Mouse (Mus musculus) liver, adult 2 months (tissue): ENCODE results near the gene Peg10. TPM values are rescaled to one million over a fixed set of nuclear protein-coding genes. Genes with fewer than 3 reads are reported as not detected.

ENCODE experiments used
- DNase-seq: peaks from one replicate; pipeline ENCODE4 v3.0.0-alpha.2; 2011; ENCODE audit warnings: low read depth, low spot score; ENCODE audit errors: extremely low read depth
- H3K27ac ChIP-seq: fragments of 200-500 bp; replicated peaks from 2 replicates; pipeline ENCODE4 v1.5.1; 2012; ENCODE audit warnings: low read depth, mild to moderate bottlenecking, control low read depth, inconsistent platforms, low read length; ENCODE audit not compliant: insufficient read depth
- H3K27me3 ChIP-seq: fragments of 200-500 bp; 2 replicates; pipeline ENCODE4 v1.6.1; 2012; ENCODE audit warnings: mild to moderate bottlenecking, moderate library complexity, low read length, inconsistent platforms; ENCODE audit not compliant: control insufficient read depth, insufficient read depth
- H3K36me3 ChIP-seq: fragments of 200-500 bp; 2 replicates; pipeline ENCODE4 v1.6.1; 2012; ENCODE audit warnings: low read length, inconsistent platforms; ENCODE audit not compliant: control insufficient read depth, insufficient read depth
- H3K4me1 ChIP-seq: fragments of 200-500 bp; 2 replicates; pipeline ENCODE4 v1.6.1; 2011; ENCODE audit warnings: low read length; ENCODE audit not compliant: control insufficient read depth, insufficient read depth
- H3K4me3 ChIP-seq: fragments of 200-500 bp; 2 replicates; pipeline ENCODE4 v1.5.1; 2011; ENCODE audit warnings: low read depth, mild to moderate bottlenecking, control low read depth, low read length, moderate library complexity; ENCODE audit not compliant: insufficient read depth
- H3K79me2 ChIP-seq: fragments of 200-500 bp; 2 replicates; pipeline ENCODE4 v1.6.1; 2012; ENCODE audit warnings: inconsistent platforms, mild to moderate bottlenecking, low read length, moderate library complexity; ENCODE audit not compliant: control insufficient read depth, insufficient read depth
- H3K9ac ChIP-seq: fragments of 200-500 bp; 2 replicates; pipeline ENCODE4 v1.6.1; 2012; ENCODE audit warnings: low read depth, mild to moderate bottlenecking, control low read depth, inconsistent platforms, low read length
- CTCF ChIP-seq: fragments of 200-500 bp; IDR thresholded peaks from 2 replicates; pipeline ENCODE4 v1.5.1; 2011; ENCODE audit warnings: low read depth, low read length, control low read depth
- POLR2A ChIP-seq: fragments of 200-500 bp; IDR thresholded peaks from 2 replicates; pipeline ENCODE4 v1.6.1; 2011; ENCODE audit warnings: low read length, control low read depth; ENCODE audit not compliant: insufficient read depth; ENCODE audit errors: extremely low read depth
- WGBS: fragments of 180-500 bp; shearing (Covaris S2); methylation state at CpG from one replicate; pipeline ENCODE4 v1.1.7; 2018; 5-methylcytosine and 5-hydroxymethylcytosine counted together
- polyA plus RNA-seq: library from polyadenylated mRNA; depleted of rRNA; stranded (reverse); fragments of >200 nt; gene quantifications from 2 replicates; pipeline ENCODE4 v1.2.3, GENCODE M21; 2012
- total RNA-seq: library from RNA; depleted of rRNA; stranded (reverse); fragments of >200 nt; gene quantifications from 2 replicates; pipeline ENCODE4 v1.2.3, GENCODE M21; 2014

The Peg10 gene
- total and polyA plus RNA-seq, 2 experiments = 0.07 to 0.09 TPM

GRCm38 (mm10) chr6:4717344-4717743, 29.8 kb upstream of the Peg10 start:
- H3K4me3 ChIP-seq = no peak overlapping the region
- no peaks in the 10 kb centered on the region for H3K27me3 ChIP-seq
- 25% methylated on average over 2 of the region's 2 CpGs for WGBS
- H3K4me1 ChIP-seq = no peaks in the 10 kb centered on the region
- H3K36me3 ChIP-seq = no peaks in the 10 kb centered on the region
- no peak overlapping the region for H3K9ac ChIP-seq
- TF ChIP-seq POLR2A (no peak), CTCF (no peak)
- peak; percentile 4 for DNase-seq
- H3K79me2 ChIP-seq = no peaks in the 10 kb centered on the region
- no peak overlapping the region for H3K27ac ChIP-seq

DNA sequence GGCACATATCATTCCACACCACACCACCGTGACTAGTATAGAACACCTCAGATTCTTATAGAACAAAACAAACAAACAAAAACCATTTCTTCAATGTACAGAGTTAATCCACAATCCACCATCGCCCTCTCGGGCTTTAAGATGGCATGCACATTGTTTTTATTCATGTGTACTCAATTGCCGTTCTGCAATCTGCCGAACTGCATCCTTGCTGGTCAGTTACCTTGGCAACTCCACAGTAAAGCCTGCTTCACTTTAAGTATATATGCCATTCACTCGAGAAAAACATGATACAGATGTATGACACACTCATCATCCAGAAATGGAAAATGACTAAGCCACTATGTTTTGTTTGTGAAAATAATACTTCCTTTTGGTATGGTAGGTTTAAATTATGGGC, 25.0 kb upstream of the Peg10 start:
- Histone ChIP-seq H3K27ac (no peak overlapping the region), H3K27me3 (no peaks in the 10 kb centered on the region), H3K4me1 (no peaks in the 10 kb centered on the region), H3K79me2 (no peaks in the 10 kb centered on the region), H3K9ac (no peak overlapping the region), H3K4me3 (no peak overlapping the region), H3K36me3 (no peaks in the 10 kb centered on the region)
- DNase-seq = no peak
- TF ChIP-seq POLR2A (no peak), CTCF (no peak)
- 85% methylated on average over 6 of the region's 6 CpGs for WGBS

GRCm38 (mm10) chr6:4722739-4723138, 24.4 kb upstream of the Peg10 start:
- TF ChIP-seq POLR2A (no peak), CTCF (no peak)
- H3K36me3 ChIP-seq = no peaks in the 10 kb centered on the region
- 92% methylated on average over 13 of the region's 13 CpGs for WGBS
- H3K4me3 ChIP-seq = no peak overlapping the region
- no peaks in the 10 kb centered on the region for H3K27me3 ChIP-seq
- no peak overlapping the region for H3K27ac ChIP-seq
- no peaks in the 10 kb centered on the region for H3K4me1 ChIP-seq
- no peak for DNase-seq
- H3K9ac ChIP-seq = no peak overlapping the region
- H3K79me2 ChIP-seq = no peaks in the 10 kb centered on the region

- Histone ChIP-seq H3K4me3 (no peak overlapping the region), H3K27ac (no peak overlapping the region), H3K4me1 (no peaks in the 10 kb centered on the region), H3K36me3 (no peaks in the 10 kb centered on the region), H3K79me2 (no peaks in the 10 kb centered on the region), H3K27me3 (no peaks in the 10 kb centered on the region), H3K9ac (no peak overlapping the region)
- TF ChIP-seq CTCF (no peak), POLR2A (no peak)
- WGBS = 95% methylated on average over 15 of the region's 15 CpGs
- no peak for DNase-seq
Measured at GRCm38 (mm10) chr6:4723998-4724757, 22.9 kb upstream of the Peg10 start.

DNA sequence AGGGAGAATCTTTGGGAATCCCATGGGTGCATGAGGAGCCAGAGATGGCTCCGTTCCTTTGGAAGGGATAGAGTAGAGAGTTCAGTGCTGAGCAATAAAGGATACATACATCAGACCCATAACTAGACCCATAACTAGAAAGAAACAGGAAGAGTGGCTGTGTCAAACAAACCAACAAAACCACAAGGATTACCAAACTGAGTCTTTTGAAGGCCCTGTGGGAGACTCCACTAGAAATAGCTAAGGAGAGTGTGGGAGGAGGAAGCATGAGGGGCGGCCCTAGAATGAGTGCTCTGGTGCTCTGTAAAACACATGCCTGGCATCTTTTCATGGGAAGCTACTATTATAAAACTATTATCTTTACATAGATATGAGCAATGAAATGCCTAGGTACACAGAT, 18.8 kb upstream of the Peg10 start:
- TF ChIP-seq POLR2A (no peak), CTCF (no peak)
- no peak for DNase-seq
- H3K27ac ChIP-seq = no peak overlapping the region
- H3K4me3 ChIP-seq = no peak overlapping the region
- H3K9ac ChIP-seq = no peak overlapping the region
- no peaks in the 10 kb centered on the region for H3K36me3 ChIP-seq
- H3K4me1 ChIP-seq = no peaks in the 10 kb centered on the region
- no peaks in the 10 kb centered on the region for H3K79me2 ChIP-seq
- 88% methylated on average over 2 of the region's 2 CpGs for WGBS
- no peaks in the 10 kb centered on the region for H3K27me3 ChIP-seq

DNA sequence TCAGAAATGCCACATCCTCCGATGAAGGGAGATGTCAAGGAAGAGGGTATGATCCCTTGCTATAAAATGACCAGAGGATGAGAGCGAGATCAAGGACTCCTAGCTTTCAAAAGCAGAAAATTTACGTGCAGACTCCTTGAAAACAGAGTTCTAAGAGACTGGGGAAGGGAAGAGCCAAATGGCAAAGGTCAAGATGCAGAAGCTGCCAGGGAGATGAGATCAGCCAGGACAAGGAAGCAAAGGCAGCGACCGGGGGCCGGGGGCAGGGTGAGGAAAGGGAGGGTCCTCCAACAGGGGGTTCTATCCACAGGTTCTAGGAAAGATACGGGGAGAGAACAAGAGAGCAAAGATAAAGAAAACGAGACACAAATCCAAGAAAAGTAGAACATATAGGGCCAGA, 15.4 kb upstream of the Peg10 start:
- no peak overlapping the region for H3K4me3 ChIP-seq
- no peak for DNase-seq
- H3K9ac ChIP-seq = no peak overlapping the region
- TF ChIP-seq POLR2A (no peak), CTCF (no peak)
- H3K79me2 ChIP-seq = no peaks in the 10 kb centered on the region
- no peaks in the 10 kb centered on the region for H3K27me3 ChIP-seq
- 82% methylated on average over 8 of the region's 8 CpGs for WGBS
- no peaks in the 10 kb centered on the region for H3K36me3 ChIP-seq
- no peak overlapping the region for H3K27ac ChIP-seq
- no peaks in the 10 kb centered on the region for H3K4me1 ChIP-seq
